Mouse (Mus musculus) ovary, postnatal 14 days (tissue): ENCODE results near the gene Serpinh1.

ENCODE experiments used
- DNase-seq: peaks from one replicate; pipeline ENCODE4 v3.0.0; 2022; ENCODE audit warnings: low spot score

Gene Serpinh1

DNA sequence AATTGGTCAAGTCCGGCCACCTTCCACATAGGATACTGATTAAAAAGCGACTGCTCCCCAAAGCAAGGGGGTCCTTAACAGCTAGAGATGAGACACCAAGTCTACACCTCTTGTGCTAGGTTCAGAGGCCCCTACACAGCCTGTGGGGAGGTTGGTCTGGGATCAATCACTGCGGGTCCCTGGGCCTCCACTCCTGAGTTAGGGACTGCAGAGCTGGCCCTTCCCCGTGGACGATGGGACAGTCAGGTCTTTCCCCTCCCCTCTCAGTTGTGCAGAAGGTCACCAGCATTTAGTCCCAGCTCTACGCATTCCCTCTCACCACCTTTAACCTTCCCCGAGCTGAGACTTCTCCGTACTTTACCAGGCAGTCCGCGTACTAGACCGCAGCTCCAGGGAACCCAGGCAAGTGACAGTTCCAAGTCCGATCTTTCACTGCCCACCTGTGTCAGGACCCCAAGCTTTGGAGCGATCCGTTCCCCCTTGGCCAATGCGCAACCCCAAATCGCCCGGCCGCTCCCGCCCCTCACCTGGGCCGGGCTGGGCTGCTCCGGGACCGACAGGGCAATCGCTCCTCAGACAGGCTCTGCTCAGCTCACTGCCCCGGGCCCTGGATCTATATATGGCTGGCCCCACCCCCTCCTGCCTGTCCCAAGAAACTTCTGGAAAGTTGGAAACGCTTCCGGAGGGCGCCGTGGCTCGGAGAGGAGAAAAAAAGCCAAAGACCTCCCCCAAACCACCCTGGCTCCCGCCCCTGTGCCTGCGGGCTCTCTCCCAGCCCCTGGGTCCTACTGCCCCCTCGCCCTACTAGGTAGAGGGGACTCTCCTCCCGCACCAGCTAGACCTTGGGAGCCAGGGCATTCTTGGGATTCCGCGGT is at the start of gene Serpinh1:
Serpinh1 (minus strand) TSS at position 714 of the 875 bp plus-strand sequence.
- DNase-seq = peak; percentile 86

DNA sequence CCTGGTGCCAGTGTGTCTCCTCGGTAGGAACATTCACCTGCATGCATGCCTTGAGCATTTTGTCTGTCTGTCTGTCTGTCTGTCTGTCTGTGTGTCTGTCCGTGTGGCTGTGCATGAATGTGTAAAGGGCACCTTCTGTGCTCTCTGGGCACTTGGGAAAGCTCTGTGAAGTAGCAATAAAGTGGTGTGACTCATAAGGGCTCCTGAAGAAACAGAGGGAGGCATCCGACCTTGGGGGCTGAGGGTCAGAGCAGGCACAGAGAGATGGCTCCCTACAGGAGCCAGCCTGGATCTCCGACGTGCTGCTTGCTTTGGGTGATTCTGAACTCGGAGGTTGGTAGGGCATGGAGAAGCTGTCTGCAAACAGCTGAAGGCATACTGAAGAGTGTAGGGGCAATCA is 49.4 kb upstream of the Serpinh1 start:
- DNase-seq = no peak

DNA sequence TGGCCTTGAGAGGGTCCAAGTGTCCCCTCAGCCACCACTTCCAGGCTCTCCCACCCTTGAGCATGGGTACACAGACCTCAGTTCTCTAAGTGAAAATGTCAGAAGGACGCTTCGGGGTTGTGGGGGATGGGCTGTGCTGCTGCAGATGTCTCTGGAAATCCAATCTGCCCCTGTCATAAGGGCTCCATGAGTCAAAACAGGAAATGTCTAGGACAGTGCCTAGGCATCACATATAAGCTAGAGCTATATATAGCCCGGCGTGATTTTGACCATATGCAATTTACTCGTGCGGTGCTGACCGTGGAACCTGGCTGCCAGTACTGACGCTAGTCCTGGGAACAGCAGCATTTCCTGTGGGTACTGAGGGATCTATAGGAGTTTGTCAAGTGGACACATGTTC is 48.3 kb upstream of the Serpinh1 start:
- DNase-seq = no peak

DNA sequence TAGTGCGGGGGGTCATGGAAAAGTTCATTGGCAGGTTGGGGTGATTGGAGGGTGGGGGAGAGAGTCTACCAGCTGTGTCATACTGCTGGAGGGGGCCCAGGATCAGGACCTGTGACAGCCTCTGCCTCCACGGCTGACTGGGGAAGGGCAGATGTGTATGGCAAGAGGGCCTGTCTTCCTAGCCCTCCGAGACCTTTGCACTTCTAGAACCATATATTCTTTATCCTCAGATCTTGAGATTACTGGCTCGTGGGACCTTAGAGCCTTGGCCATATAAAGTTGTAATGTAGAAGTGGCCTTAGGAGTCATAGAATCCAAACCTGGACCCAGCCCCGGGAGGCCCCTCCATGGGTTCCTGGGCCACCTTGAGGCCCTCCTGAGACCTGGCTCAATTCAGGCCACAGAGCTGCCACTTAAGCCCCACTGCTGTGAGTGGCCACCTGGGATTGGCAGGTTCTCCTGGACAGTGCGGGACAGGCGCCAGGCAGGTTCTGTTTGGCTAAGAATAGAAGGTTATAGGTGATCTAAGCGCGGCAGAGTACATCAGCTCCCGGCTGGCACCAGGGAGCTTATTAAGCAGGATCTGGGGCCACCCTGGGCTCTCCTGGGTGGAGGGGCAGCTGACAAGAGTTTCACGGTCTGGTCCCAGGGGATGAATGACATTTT is 44.1 kb upstream of the Serpinh1 start:
- DNase-seq = no peak

DNA sequence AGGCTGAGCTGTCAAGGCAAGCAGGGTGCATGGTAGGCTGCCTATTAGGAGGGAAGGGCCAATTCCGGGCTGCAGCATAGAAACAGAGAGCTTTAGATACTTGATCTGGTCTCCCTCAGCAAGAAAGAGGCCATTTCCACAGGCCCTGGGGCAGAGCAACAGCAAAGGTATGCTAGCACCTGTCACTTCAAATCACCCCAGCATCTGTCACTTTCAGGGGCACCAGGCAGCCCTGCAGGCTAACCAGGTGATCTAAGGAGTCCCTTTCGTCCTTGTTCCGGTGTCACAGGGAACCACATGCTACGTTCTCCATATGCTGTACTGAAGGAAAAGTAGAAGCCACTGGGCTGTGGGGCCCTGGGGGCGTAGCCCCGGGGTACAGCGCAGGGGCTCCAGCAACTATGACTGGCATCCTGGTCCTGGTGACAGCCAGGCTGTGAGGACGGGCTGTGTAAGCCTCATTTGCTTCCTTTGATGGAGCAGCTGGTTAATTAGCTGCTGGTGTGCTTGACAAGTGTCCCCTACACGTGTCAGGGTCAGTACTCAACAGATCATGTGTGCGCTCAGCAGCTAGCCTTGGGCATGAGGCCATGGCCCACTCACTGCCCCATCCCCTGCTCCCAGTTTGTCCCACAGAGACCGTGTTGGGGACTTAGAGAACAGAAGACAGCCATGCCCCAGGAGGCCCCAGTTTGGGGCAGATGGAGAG is 43.0 kb upstream of the Serpinh1 start:
- no peak for DNase-seq

DNA sequence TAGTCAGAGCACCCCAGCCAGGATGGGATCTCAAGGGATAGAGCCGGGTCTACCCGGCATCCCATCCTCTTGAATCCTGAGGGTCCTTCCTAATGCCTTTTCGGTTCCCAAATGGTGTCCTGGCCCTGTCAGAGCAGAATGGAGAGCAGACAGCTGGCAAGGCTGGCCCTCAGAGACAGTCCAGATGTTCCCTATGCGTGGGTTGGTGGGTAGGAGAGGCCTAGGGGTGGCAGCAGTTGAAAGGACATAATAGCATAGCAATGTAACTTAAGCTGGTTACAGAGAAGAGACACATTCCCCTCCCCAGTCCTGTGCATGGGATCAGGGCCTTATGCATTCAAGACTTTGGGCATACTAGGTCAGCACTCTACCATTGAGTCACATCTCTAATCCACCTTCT is 42.3 kb upstream of the Serpinh1 start:
- no peak for DNase-seq

DNA sequence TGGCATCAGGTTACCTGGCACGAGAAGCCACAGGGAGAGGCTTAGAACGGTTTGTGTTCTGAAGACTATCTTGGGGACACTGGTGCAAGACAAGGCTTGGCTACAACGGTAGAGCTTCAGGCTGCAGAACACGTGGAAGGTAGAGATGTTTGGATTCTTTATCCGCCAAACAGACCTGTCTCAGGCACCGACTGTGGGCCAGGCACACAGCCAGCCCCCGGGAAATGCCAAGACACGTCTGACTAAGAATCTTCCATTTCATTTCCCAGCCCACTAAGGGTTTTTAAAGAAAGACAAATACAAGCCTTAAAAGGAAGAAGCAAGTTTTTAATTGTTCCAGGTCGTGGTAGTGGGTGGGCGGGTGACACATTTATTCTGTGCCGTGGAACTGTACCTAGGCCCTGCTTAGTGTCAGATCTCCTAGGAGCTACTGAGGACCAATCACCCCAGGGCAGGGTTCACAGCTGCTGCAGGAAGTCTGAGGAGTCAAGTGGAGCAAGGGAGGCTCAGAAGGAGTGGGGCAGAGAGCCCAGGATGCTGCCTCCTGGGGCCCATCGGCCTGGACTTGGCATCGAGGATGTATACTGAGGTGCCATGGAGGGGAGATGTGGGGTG is 40.8 kb upstream of the Serpinh1 start:
- no peak for DNase-seq

DNA sequence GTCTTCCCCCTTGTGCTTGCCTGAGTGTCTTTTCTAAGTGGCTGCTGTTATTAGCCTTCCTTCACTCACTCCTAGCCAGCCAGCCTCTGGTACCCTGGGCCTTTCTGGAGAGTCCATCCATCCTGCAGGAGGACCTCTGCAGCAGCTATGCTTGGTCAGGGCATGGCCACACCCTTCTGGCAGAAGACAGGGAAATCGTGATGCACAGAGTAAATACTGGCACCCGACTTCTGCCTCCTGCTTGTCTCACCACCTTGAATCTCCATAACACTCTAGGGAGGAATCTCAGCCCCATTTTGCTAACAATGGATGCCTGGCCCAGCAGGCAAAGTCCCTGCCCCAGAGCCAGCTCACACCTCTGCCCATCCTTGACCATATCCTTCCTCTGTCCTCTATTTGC is 39.7 kb upstream of the Serpinh1 start:
- no peak for DNase-seq

DNA sequence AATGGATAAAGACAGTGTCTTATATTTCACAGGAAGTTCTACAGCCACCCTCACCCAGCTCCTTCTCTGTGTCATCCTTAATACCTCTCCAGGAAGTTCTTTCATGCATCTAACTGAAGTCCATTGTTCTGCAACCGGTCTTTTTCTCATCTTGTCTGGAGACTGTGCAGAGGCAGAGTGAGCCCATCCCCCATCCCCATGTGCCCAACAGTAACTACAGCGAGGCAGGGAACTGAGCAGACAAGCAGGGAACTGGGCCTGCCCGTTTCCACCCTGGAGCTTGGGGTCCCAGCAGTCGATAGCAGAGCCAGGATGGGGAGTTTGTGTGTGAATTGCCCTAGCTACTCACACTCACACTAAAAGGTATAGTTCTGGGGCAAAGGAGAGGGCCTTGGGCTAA is 37.5 kb upstream of the Serpinh1 start:
- DNase-seq = no peak

DNA sequence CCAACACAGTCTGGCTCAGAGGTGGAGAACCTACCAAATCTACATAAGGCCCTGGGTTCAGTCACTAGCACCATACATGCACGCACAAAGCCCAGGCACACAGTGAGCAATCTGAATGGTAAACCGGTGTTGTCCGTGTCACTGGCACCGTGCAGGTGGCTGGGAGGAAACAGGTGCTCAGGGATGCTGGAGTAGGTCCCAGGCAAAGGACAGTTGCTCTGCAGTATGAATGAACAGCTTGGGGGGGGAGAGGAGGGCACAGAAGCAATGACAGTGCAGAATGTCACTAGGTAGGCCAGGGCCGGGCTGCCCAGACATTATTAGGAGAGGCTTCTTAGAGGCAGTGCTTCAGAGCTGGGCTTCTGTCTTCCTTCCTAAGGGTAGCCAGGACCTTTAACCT is 34.3 kb upstream of the Serpinh1 start:
- DNase-seq = no peak

DNA sequence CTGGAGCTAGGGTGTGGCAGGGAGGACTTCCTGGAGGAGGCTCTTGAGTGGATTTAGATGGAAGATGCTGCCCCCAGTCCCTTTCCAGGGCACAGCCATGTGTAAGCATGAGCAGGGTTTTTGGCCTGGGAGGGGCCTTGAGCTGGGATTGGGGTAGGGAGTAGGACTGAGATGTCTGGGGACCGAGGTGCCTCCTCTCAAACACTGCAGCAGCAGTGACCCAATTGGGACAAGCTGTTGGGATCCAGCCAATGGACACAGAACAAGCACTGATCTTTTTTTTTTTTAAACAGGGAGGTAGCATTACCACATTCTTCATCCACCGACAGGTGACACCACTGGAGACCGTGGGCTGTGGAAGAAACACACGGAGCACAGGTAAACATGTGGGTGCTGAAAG is 33.8 kb upstream of the Serpinh1 start:
- no peak for DNase-seq

DNA sequence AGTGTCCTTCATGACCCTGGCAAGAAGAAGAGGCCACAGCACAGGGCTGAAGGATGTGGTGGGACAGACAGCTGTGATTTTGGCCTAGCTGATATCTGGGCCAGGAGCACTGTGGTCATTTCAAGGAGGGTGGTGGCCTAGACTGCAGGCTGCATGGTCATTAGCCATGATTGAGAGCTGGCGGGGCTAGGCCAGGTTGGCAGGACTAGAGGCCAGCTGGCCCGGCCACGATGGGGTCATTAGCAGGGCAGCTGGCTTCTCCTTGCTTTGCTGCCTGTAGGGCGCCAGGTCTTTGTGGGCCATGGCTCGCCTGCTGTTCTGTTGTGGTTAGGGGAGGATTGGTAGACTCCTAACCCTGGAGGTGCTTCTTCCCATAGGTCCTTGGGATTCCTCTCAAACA is 33.0 kb upstream of the Serpinh1 start:
- DNase-seq = no peak

DNA sequence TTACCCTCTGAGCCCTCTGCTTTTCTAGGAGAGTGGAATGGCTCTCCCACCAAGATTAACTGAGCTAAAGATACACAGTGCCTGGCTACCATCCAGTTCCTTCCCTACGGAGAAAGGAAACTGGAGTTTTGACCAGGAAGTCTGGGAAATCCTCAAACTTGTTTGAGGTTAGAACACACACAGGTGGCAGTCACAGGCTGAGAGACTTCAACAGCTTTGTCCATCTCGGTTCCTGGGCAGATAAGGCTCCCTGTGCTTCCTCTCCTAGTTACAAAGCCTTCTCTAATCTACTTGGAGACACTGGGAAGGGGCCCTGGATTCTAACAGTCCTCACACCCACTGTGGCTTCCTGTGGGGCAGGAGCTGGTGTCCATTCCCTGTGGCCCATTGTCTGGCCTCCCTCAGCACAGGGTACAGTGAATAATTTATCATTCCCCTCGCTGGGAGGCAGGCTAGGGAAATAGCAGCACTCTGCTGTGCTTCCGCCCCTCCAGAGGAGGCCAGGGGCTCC is 31.1 kb upstream of the Serpinh1 start:
- no peak for DNase-seq

DNA sequence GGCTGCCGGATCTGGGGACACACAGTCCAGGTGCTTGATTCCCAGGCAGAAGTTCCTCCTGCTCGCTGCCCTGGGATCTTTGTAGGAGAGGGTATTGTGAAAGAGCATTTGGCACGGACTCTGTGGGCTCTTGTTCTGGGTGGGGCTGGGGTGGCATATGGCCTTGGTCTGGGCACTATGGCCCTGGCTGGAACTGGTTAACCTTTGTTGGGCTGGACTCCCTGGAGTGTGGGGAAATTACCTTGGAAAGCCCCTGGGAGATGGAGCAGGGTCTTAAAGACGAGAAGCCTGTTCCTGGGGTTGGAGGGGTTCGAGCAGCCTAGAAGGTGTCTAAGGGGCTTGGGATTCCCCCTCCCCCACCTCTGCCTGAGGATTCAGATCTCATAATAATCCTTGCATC is 30.2 kb upstream of the Serpinh1 start:
- DNase-seq = no peak

DNA sequence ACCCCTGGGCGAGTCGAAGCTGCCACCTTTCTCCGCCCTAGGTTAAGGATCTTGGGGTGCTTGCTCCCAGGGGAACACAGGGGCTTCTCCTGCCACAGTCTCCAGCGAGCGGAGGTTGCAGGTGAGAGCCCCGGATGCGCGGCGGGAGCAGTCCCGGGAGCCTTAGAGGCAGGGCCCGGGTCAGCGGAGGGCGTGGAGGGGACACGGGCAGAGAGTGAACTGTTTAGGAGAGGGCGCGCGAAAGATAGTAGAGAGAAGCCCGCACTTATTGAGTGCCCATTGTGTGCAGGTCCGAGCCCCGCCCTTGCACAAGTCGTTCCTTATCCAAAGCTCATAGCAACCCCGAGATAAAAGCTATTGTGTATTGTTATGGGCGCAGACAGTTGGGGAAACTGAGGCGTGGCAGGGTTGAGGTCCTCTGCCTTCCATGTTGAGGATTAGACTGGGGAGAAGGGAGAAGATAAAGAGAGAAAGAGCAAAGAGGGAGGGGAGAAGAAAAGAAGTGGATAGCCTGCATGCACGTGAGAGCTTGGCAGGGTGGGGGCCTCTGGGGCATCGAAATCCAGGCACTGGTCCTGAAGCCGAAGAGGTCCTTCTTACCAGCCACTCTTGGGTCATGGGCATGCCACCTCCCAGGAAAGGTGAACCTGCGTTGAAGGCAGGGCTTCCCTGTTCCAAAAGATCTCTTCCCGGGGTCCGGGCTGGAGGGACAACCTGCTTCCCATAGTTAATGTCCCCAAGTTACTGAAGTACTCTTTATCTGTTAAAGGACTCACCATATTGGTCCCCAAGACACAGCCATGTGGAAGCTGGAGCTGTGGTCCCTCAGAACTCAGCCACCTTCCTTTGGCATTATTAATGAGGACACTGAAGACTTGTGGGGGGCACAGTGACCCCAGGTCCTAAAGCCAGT is 29.3 kb upstream of the Serpinh1 start:
- no peak for DNase-seq

DNA sequence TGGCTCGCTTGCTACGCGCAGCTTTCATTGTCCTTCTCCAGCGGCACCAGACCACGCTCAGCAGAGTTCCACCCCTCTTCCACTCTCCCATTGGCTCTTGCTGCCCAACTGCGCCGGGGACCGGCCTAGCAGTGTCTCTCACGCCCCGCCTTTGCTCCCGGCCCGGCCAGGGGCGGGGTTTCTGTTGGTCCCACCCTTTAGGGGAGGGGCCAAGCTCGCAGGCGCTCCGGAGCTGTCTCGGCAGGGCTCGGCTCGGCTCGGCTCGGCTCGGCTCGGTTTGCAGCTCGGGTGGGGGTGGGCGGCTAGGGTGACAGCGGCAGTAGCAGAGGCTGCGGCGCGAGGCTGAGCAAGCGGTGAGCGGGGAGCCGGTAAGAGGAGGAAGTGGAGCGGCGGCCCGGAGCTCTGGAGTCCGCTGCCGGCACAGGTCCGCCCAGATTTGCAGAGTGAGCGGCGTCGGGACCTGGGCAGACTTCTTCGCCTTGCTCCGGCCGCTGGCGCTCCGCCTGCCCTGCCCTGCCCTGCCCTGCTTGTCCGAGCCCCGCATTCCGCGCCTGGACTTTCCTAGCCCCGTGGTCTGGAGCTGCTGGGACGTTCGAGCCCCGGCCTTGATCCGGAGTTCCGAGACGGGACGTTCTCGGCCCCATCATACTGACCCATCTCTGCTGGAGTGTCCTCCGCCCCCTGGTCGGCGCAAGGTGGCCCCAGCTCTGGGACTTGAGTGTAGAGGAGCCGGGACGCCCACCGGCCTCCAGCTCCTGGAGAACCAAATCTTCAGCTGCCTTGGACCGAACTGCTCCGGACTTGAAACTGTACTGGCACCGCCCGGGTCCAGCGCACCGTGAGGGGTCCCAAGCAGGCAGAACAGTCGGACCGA is 28.4 kb upstream of the Serpinh1 start, which contains the start of gene Gdpd5:
Gdpd5 (plus strand) TSS at position 201 of the 874 bp plus-strand sequence.
- DNase-seq = peak; percentile 100

DNA sequence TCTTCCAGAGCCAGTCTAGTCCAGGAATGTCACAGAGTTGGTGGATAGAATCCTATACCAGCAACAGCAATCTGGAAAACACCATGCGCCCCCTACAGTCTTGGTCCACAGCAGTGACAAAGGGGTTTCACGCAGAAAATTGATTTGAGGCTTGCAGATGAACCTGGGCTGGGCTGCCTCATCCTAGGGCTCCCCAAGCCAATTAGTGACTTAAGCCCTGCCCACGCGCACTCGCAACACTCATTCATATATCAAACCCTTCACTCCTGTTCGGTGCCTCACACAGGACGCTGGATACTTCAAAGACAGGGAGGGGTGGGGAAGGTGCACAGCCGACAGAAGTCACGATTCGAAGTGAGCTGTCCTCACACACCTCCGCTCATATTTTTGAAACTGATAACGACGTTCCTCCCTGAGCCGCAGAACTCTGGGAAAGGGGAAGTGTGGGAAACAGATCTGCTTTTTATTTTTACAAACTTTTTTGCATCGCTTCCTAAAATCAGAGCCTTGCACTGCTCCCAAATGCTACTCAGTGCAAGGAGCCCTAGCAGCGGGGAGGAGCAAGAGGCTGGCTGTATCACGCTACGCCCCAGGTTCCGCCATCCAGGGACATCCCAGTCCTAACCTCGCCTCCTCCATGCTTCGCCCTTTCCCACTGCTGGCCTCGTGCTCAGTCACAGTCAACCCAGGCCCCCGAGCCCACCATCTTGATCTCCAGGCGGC is 27.6 kb upstream of the Serpinh1 start:
- DNase-seq = no peak

DNA sequence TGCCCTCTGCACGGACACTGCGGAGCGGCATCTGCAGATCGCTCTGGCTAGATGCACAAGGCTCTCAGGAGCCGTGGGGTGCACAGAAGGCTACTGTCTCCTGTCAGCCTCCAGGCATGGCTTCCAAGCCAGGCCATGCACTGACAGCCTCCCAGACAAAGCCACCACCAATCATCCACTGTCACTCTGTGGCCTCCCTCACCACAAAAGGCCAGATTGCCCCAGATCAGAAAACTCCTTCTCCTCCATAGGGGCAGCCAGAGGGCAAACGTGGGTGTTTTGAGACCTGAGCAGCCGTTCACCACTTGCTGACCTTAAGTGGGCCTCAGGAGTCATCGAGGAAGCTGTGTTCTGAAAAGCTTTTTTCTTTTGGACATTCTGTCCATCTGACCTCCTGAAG is 25.8 kb upstream of the Serpinh1 start:
- DNase-seq = no peak

DNA sequence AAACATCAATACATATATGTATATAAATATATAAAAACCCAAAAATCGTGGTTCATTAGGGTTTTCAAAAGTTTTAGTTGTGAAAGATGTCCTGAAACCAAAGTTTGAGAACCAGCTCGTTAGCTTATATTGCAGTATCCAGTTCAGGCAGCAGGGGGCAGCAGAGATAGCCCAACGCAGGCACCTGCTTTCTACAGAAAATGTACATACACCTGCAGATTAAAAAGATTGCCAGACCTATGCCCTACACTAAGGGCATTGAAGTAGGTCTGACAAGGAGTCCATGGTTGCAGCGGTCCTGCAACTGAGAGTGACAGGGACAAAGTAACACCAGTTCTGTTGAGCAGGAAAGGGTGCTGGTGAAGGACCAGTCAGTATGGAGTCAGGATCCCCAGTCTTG is 22.4 kb upstream of the Serpinh1 start:
- DNase-seq = peak; percentile 79
